Mouse (Mus musculus): ENCODE measurements around the gene Ly86.

The Ly86 gene

DNA sequence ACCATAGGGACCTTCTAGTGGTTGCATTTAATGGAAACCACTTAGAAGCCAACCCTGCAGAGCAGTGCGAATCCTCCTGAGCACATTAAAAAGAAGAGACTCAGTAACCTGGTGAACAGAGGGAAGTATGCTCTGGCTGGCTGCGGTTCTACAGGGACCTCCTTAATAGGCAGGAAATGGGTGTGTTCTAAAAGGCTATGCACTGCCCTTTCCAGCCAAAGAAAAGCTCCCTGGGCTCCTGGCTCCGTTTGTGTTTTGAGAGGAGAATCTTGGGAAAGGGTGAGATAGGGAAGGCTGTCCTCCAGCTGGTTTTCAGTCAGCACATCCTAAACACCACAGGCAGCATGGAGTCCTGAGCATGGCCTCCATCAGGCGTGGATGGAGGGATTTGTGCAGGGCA is 8.9 kb downstream of the Ly86 start:
- DNase-seq (ENCODE audit: low spot score): no peak

DNA sequence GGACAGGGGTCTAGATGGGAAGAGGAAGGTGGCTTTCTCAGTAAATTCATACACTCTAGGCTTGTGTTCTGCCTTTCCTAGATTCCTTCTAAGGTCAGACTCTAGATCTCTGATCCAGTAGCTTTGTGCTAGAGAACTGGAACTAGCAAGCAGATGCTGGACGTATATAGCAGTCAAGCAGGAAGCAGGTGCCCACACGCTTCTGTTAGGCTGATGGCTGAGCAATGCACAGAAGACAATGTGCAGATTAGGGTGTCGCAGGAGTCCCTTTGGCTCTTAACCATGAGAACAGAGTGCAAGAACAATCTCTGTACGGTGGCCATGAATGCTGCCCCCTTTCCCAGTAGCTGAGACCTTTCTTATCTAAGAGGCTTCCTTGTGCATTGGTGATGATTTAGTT is 9.4 kb downstream of the Ly86 start:
- DNase-seq (ENCODE audit: low spot score): no peak

DNA sequence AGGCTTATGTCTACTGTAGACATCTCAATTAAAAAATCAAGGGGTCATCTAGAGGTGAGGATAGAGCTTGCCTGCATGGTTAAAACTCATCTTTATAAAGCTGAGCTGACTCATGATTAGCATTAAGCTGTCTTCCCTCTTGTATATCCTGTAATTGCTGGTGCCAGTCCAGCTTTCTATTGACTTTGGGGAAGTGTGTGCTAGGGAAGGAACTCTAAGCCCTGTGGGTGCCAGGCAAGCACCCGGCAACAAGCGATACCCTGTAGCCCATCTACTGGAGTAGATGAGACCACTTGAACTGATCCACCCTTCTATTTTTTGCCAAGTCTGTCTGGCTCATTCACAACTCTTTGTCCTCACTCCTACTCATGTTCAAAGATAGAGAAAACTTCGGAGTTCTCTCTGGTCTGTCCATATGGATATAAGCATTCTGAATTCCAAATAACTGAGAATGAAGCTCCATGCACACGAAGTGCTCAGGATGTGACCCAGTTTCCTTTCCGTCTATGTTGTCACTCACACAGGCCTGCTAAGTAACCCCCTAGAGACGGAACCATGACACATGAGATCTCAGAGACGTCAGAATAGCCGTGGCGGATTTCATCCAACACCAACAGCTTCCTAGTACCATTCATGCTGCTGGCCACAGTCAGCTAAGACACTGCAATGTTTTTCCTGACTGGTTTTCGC is 10.8 kb downstream of the Ly86 start:
- no peak for DNase-seq (ENCODE audit: low spot score)

DNA sequence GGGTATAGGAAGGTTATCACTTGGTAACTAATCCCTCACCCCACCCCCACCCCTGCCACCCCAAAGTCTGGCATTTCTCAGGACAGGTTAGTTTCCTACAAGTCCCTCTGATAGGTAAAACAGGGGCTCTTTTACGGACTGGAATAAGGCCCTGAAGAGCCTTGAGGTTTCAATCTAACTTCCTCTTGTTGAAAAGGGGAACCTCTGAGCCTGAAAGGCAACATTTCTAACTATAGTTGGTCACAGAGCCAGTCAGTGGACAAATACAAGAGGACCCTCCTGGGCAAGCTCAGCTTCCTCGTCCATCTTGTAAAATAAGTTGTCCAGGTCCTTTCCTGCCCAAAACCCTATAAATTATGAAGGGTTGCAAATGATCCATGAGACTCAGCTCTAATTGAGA is 11.5 kb downstream of the Ly86 start:
- DNase-seq (ENCODE audit: low spot score): no peak

DNA sequence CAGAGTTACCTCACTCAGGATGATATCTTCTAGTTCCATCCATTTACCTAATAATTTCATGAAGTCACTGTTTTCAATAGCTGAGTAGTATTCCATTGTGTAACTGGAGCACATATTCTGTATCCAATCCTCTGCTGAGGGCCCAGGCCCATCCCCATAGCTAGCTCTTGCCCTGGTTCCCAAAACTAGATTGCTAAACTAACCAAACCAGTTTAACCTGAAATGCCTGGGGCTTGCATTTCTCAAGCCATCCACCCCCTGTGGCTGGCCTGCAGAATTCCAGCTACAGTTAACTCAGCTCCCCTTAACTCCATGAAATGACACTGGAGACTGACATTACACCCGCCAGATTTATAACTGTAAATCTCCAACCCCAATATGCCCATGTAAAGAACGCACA is 13.1 kb downstream of the Ly86 start:
- DNase-seq (ENCODE audit: low spot score): no peak

DNA sequence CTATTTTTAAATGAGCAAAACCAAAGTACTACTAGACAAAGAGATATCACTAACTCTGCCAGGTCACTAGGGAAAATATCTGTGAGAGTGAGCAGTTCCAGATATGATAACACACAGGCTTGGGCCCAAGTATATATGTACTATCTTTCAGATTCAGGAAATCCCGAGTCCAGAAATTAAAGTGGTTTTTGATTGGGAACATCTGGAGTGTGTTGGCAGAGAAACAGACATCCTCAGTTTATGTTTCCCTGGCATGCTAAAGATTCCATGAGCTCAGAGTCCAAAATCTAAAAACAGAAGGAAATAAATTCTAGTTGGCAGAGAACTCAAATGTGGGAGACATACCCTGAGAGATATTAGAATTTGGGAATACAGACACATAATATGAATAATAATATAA is 16.2 kb downstream of the Ly86 start:
- DNase-seq (ENCODE audit: low spot score): no peak

DNA sequence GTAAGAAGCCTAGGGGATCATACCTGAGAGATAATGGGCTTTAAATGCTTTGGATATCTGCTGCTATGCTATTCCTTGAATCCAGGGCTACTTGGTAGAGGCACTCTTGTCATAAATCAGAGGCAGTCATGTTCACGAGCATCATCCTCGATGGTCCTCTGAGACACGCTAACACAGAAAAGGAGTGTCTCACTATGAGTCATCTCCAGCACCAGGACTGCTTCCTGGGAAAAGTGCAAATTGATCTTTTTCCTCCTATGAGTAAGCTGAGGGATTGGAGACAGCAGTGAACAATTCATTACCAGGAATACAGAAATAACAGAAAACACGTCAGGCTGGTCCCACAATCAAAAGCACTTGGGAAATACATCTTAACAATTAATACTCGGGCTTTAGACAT is 19.3 kb downstream of the Ly86 start:
- DNase-seq (ENCODE audit: low spot score): no peak

DNA sequence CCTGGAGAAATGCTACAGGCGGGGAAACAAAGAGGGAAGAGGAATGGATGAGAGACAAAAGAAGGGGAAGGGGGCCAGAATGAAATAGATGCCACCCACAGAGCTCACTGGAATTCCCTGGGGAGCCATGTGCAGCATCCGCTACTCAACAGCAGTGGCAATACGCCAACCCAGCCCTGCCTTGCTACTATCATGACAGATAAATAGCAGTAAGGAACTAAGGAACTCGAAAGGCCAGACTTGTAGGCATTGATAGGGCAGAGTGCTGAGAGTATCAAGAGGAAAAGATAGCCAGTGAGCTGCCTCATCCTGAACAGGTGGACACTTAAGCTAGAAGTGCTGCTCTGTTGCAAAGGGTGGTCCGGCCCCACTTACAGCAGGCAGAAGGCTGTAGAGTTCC is 31.4 kb downstream of the Ly86 start:
- DNase-seq (ENCODE audit: low spot score): no peak

DNA sequence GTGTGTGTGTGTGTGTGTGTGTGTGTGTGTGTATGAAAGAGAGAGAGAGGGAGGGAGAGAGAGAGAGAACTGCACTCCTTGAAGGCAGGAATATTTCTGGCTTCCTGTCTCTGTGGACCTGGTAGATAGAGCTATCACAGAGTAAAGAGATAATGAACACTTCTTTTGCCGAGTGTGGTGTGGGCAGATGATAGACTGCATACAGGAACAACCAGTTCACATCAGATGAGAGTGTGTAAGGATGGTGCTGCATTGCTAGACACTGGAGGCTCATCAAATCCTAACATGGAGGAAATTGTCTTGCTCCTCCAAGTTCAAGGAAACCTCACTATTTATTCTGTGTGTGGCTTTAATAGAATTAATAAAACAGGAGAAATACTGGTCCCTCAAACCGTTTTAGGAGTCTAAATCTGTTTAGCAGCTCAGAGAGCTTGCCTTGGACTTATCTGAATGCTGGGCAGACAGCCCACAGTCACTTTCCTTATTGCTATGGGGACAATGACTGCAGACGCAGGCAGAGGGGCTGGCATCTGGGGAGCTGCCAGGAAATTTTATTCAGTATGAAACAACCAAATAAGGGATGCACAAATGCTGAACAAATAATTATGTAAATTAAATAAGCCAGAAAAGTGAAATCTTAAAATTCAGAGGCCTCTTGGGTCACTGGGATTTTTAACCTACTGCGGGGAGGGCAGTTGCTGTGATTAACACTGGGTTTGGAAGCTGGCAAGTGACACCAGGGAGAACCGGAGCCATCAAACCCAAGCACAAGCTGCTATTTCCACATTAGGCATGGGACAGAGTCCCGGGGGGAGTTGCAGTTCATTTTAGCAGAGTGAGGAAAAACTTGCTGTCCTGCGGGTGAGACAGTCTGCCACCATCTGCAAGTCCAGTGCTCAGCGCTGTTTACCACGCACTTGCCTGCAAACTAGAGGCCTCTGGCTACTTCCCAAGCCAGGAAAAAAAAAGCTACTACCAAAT is 43.5 kb downstream of the Ly86 start:
- DNase-seq (ENCODE audit: low spot score): no peak

DNA sequence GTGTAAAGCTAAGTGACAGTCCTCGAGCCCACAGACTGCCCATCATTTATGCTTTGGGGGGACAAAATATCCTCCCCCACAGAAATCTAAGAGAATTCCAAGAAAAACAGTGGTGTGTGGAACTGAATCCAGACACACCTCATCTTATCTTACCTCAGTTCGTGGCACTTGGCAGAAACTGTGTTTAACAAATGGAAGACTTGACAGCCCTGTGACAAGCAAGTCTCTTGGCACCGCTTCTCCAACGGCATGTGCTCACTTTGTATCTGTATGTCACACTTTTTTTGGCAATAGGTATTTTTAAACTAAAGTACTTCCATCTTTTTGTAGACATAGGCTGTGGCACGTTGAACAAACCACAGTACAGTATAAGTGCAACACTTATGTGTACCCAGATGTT is 44.3 kb downstream of the Ly86 start:
- no peak for DNase-seq (ENCODE audit: low spot score)

DNA sequence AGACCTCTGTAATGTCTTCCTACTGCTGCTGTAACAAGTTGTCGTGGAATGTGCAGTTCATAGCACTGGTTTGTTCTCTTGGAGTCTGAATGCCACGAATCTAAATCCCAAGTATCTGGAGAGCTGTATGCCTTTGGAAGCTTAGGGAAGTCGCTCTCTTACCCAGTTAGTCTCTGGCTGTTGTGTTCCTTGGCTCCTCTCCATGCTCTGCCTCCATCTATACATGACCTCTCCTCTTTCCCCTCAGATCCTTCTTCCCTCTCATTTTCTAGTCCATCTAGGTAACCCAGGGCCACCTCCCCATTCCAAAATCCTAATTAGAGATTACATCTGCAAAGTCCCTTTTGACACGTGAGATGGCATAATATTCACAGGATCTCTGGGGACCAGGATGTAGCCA is 53.8 kb downstream of the Ly86 start:
- DNase-seq (ENCODE audit: low spot score): no peak

DNA sequence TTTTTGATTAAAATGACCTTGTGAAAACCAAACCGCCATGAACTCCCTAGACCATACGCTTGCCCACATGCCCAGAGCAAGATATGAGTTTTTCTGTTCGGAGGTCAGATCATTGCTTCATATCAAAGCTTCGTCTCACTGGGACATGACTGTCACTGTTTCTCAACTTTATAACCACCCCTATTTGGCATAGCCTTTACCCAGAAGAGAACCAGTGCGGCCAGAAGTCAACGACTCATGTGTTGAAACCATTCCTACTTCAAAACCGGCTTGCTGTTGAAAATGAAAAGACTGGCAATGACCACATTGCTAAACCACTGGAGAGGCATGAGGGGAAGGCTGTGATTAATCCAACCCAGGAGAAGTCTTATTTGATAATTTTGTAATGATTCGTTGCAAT is 54.3 kb downstream of the Ly86 start:
- DNase-seq (ENCODE audit: low spot score): no peak

DNA sequence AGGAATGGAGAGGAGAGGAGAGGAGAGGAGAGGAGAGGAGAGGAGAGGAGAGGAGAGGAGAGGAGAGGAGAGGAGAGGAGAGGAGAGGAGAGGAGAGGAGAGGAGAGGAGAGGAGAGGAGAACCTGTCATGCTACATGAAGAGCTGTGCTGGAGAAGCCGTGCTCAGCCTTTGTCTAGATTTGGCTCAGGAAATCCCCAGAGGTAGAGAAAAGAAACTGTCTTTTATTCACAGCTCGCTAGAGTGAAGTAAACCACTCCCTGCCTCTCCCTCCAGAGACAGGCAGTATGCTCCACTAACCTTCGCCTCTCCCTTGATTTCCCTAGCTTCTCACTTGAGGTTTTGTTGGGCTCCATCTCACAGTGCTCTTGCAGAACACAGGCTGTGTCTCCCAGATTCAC is 57.4 kb downstream of the Ly86 start:
- no peak for DNase-seq (ENCODE audit: low spot score)

DNA sequence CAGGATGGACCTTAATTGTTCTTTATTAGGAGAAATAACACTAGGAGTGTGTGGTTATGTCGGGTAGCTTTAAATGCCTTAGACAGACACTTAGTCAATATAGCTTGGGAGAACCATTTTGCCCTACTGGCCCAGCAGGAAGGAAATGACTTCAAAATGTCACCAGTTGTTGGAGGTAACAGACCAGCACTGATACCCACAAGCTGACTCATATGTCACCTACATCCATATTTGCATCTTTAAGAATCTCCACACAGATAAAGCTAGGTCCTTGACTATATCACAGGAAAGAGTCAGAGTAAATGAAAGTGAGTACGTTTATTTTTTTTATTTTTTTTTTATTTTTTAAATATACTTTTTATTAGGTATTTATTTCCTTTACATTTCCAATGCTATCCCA is 58.7 kb downstream of the Ly86 start:
- no peak for DNase-seq (ENCODE audit: low spot score)

DNA sequence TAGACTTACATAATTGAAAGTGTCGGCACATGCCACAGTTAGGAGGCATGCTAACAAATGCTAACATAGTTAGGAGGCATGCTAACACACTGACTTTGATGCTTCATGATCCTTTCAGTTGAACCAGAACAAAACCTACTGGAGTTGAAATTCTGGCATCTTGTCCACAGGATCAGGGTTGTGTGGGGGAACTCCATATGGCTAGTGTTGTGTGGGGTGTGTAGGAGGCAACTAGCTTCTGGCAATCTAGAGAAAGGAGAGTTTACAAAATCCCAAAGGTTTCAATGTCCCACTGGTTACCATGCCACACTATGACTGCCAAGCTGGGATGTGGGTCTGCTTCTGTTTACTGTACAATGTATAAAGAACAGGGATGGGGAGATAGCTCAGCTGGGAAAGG is 70.7 kb downstream of the Ly86 start:
- no peak for DNase-seq (ENCODE audit: low spot score)

DNA sequence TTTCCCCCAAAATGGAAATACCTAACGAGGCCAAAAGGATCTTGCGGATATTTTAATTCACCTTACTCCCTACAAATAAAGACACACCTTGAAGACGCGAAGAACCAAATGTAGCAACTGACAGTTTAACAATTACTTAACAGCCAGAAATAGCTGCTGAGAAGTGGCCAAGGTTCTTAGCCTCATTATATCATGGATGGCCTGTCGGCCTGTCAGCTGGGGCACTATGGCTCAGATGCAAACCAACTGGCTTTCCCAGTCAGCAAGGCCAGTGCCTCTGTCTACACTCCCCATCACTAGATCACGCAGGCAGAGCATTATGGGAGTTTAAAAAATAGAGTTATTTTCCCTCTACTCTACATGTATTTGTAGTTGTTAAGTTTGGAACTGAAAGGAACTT is 78.4 kb downstream of the Ly86 start:
- no peak for DNase-seq (ENCODE audit: low spot score)

DNA sequence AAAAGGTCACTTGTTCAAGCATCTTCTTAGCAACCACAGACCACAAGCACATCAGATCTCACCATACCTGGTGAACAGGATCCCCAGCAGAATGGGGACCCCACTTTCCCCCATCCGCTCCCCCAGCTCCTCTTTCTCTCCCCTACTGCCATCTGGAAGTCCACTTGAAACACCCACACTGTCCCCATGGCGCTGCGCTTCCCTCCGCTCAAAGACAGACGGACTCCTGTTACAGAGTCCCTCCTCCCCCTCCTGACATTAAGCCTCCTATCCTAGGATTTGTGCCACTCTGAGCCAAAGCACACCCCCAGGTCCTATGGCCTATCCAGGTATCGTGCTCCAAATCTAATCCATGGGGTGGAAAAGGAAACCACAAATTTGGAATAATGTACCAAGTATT is 79.9 kb downstream of the Ly86 start:
- no peak for DNase-seq (ENCODE audit: low spot score)

DNA sequence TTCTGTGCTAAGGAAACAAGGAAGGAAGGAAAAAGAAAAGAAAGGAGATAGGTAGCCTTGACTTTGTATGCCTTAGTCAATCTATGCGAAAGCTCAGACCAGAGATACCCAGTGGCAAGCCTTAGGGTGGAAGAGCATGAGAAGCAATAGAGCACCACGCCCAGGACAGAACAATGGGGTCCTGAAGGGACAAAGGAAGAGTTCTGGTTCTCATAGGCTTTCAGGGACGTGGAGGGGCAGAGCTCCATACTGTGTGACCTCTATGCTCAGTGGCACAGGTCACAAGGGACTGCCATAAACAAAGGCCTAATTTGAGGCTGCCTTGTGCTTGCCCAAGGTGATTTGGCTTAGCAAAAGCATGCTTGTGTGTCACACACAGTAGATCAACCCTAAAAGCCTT is 80.4 kb downstream of the Ly86 start:
- no peak for DNase-seq (ENCODE audit: low spot score)

DNA sequence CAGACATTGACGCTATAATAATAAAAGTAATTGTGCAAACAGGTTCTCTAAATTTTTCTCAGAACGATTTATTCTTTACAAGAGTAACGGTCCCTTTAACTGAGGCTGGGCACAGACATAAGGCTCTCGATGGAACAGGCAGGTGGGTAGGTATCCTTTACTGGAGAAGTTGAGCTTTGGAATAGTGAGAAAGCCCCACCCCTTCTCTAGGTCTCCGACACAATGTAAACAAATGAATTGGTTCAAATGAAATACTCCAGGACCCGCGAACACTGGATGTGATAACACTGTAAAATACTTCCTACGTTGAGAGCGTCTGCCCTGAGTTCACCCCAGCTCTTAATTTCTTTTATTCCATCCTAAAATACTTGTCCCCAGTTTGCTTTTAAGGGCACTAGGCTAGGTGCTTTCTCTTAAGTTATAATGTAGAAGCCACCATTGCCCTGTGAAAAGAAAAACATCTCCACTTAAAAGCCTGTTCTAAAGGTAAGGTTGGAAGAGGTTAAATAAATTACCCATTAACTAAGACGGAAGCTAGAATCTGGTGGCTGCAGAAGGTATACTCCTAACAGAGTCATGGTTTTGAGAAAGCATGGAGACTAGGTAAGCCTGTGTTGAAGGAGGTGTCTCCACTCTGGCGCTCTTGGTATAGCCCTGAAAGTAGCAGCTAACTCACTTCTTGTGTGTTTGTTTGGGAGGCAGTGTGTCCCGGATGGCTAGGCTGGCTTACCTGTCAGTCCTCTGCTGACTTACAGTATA is 81.7 kb downstream of the Ly86 start:
- DNase-seq (ENCODE audit: low spot score): no peak

DNA sequence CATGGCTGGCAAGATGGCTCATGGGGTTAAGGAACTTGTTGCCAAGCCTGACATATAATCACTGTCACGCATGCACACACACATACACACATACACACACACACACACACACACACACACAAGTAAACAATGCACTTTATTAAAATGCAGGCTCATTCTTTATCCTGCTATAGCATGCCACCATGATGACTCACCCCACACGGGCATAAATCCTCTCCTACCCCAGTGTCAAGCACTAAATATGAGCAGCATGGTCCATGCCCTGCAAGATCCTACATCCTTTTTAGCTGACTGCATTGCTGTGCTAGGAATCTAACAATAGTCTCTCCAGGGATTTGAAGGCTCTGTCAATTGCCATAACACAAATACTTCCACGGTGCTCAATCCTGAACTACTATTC is 83.5 kb downstream of the Ly86 start:
- DNase-seq (ENCODE audit: low spot score): no peak

DNA sequence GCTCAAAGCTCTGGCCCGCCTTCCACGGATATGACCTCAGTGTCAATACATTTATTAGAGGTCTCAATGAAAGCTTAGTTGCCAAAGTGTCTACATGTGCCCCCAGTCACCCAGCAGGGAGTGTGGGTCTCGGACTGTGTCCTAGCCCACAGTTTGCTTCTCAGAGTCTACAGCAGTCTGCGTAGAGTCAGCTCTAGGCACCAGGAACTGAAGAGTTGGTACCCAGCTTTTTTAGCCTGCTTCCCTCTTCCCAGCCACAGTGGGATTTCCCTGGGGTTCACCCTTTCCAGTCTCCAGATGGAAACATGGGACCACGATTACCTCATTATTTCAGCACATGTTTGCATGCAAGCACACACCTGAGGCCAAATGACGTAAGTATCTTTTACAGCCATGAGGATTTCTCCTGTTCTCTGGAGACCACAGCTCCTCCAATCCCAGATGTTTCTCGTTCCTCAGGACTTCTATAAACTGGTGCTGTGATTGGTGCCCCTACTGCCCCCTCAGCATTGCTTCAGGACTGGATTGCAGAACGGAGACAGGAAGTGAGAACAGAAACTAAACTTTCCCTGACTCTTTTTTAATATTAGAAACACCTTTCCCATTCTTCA is 84.8 kb downstream of the Ly86 start:
- DNase-seq (ENCODE audit: low spot score): no peak

DNA sequence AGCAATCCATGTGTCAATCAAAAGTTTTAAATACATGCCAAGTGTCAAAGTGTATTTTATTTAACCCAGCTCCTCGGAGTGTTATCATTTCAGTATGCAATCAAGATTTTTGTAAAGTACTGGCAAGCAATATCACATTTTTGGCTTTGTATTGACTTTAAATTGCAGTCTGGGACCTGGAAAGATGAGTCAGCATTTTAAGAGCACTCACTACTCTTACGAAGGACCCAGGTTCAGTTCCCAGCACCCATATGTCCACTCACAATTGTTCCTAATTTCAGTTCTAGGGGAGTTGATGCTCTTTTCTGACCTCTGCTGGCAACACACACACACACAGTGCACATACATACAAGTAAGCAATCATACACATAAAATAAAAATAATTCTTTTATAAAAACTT is 86.7 kb downstream of the Ly86 start:
- no peak for DNase-seq (ENCODE audit: low spot score)

Measured in spleen, adult 12 weeks (tissue).